ENCODE assay signal across 8 mouse cellular contexts in genomic region chr8:26384305-26384993, GRCm38 (mm10).
DNase-seq lines count a peak whose midpoint lies in the region; ATAC-seq lines count a peak whose summit lies in the region.

No protein-coding gene starts in this region.

- H3K36me3 ChIP-seq in kidney, embryonic 15.5 days, result no peaks in the 10 kb centered on the region
- no peaks in the 10 kb centered on the region for H3K36me3 ChIP-seq in midbrain, embryonic 14.5 days (ENCODE audit: control insufficient read depth, insufficient read depth, low read length)

- peak; percentile 5 for DNase-seq in 416B (ENCODE audit: low read depth)
- DNase-seq in adrenal gland, postnatal 10 days, result peak; percentile 71
- DNase-seq in heart, adult 8-10 months (ENCODE audit: low spot score), result peak; percentile 42
- DNase-seq in midbrain, embryonic 14.5 days, result peak; percentile 15
- DNase-seq in spleen, postnatal 4 days (ENCODE audit: low spot score in 2 of 2), result no peak
- DNase-seq in thymus, postnatal 36 days, result no peak

- 7% methylated on average over 3 of the region's 3 CpGs for WGBS in kidney, embryonic 15.5 days
- WGBS in midbrain, embryonic 14.5 days, result 16% methylated on average over 3 of the region's 3 CpGs

- ATAC-seq in kidney, embryonic 15.5 days (replicated peaks; ENCODE audit: low FRiP score), result peak; percentile 91
- no peak for ATAC-seq in midbrain, embryonic 14.5 days (ENCODE audit: low FRiP score, low TSS enrichment)
- ATAC-seq in cerebellum, adult (ENCODE audit: insufficient number of reproducible peaks, low FRiP score, low TSS enrichment), result no peak

- H3K4me3 ChIP-seq in kidney, embryonic 15.5 days (replicated peaks), result no peak overlapping the region
- no peak overlapping the region for H3K4me3 ChIP-seq in midbrain, embryonic 14.5 days (replicated peaks; ENCODE audit: low read depth, low read length)

- H3K27me3 ChIP-seq in kidney, embryonic 15.5 days, result no peaks in the 10 kb centered on the region
- H3K27me3 ChIP-seq in midbrain, embryonic 14.5 days (ENCODE audit: control insufficient read depth, insufficient read depth, low read length), result no peaks in the 10 kb centered on the region

- 0 out of 2 replicates have a peak overlapping the region, but pooled peaks have one; percentile 24 for H3K4me2 ChIP-seq in kidney, embryonic 15.5 days
- no peak overlapping the region for H3K4me2 ChIP-seq in midbrain, embryonic 14.5 days (ENCODE audit: low read length)

- no peaks in the 10 kb centered on the region for H3K9me3 ChIP-seq in kidney, embryonic 15.5 days (replicated peaks)
- no peaks in the 10 kb centered on the region for H3K9me3 ChIP-seq in midbrain, embryonic 14.5 days (ENCODE audit: control insufficient read depth, low read length)

- peak overlapping the region; percentile 86 for H3K27ac ChIP-seq in kidney, embryonic 15.5 days
- H3K27ac ChIP-seq in midbrain, embryonic 14.5 days (replicated peaks; ENCODE audit: low read depth, low read length), result no peak overlapping the region; the same call in 1 of the 2 replicates

- H3K9ac ChIP-seq in kidney, embryonic 15.5 days, result no peak overlapping the region
- no peak overlapping the region for H3K9ac ChIP-seq in midbrain, embryonic 14.5 days (replicated peaks; ENCODE audit: low read length)

- H3K4me1 ChIP-seq in kidney, embryonic 15.5 days, result peaks cover 29% of the 10 kb centered on the region
- H3K4me1 ChIP-seq in midbrain, embryonic 14.5 days (ENCODE audit: control insufficient read depth, insufficient read depth, low read length), result 0 out of 2 replicates have a peak, but pooled peaks cover 4% of the 10 kb centered on the region

Comparison
In these comparisons a context has a peak if more than half of its experiments do, and no peak if none do; other contexts are left out.
1. DNase-seq: peak in 416B (single experiment), adrenal gland, postnatal 10 days (single experiment), heart, adult 8-10 months (single experiment) and midbrain, embryonic 14.5 days (single experiment); none in spleen, postnatal 4 days (0 of 2) and thymus, postnatal 36 days (0 of 2).